Mouse (Mus musculus): Measurements from ENCODE around the gene F930015N05Rik.

DNA sequence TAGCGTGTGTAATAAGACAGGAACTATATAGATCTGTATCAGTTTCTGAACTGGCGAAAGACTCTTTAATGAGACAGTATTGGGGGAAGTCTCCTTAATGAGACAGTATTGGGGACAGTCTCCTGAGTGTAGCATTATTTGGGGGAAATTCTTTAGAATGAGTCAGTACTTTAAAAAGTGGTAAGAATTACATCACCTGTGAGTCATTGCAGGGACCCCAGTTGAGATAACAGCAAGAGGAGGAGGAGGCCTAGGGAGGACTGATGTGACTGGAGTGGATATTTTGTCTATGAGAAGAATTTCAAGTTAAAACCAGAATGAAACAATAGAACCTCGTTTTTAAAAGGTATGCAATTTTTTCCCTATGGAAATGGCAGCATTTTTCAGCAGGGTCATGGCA lies 25.3 kb upstream of the F930015N05Rik start:
- no peak for TF ChIP-seq CTCF (IDR thresholded peaks at IDR 0.05; ENCODE audit: control insufficient read depth, insufficient read depth, insufficient read length)
- TF ChIP-seq MAX (IDR thresholded peaks at IDR 0.05) = no peak
- TF ChIP-seq USF1 (IDR thresholded peaks at IDR 0.05; ENCODE audit: low read depth) = no peak
- peak; percentile 50 for TF ChIP-seq CEBPB (IDR thresholded peaks at IDR 0.05; ENCODE audit: low read depth)
- peak; percentile 72 for TF ChIP-seq FOSL1 (IDR thresholded peaks at IDR 0.05; ENCODE audit: insufficient read depth, low read length, poor library complexity, severe bottlenecking)
- no peak for TF ChIP-seq MYOG (IDR thresholded peaks at IDR 0.05; ENCODE audit: control insufficient read depth, extremely low read depth, insufficient read length)
